Mouse (Mus musculus) left cerebral cortex, adult 11 months (tissue): ENCODE measurements at regions not wholly inside any gene's neighbourhood (a gene's known extent, or its start where the extent isn't known, plus 50 kb on each side); places are given as distances from the start of the nearest gene placed in this dataset.
A peak's percentile ranks its signal among the peaks of the same experiment; 100 is the strongest.

Source experiments
- DNase-seq: peaks from one replicate; pipeline ENCODE4 v3.0.0; 2022; ENCODE audit warnings: low spot score

GRCm38 (mm10) chrX:11720517-11720916 is 392.9 kb downstream of the H2al1j start:
- DNase-seq, result no peak

- DNase-seq, result no peak
Measured at GRCm38 (mm10) chrX:11722730-11723129, 395.1 kb downstream of the H2al1j start.

- DNase-seq, result no peak
Measured at GRCm38 (mm10) chrX:11724718-11725117, 397.1 kb downstream of the H2al1j start.

- no peak for DNase-seq
Measured at GRCm38 (mm10) chrX:11726524-11727231, 399.1 kb downstream of the H2al1j start.

- DNase-seq, result no peak
Measured at GRCm38 (mm10) chrX:11728481-11728880, 400.9 kb downstream of the H2al1j start.

GRCm38 (mm10) chrX:11729992-11730391 is 402.4 kb downstream of the H2al1j start:
- no peak for DNase-seq

- no peak for DNase-seq
Measured at GRCm38 (mm10) chrX:11732371-11732770, 404.7 kb downstream of the H2al1j start.

GRCm38 (mm10) chrX:11734505-11735435 is 407.1 kb downstream of the H2al1j start:
- DNase-seq, result no peak

- peak; percentile 3 for DNase-seq
Measured at GRCm38 (mm10) chrX:11735516-11736170, 408.0 kb downstream of the H2al1j start.

GRCm38 (mm10) chrX:11736481-11736880 is 408.9 kb downstream of the H2al1j start:
- DNase-seq, result no peak

- DNase-seq, result no peak
Measured at GRCm38 (mm10) chrX:11739565-11739964, 411.9 kb downstream of the H2al1j start.

- DNase-seq, result no peak
Measured at GRCm38 (mm10) chrX:11745911-11746310, 414.2 kb downstream of the Bcor start.

- DNase-seq, result no peak
Measured at GRCm38 (mm10) chrX:11747386-11748121, 412.6 kb downstream of the Bcor start.

- no peak for DNase-seq
Measured at GRCm38 (mm10) chrX:11748278-11748677, 411.9 kb downstream of the Bcor start.

- no peak for DNase-seq
Measured at GRCm38 (mm10) chrX:11752513-11752912, 407.6 kb downstream of the Bcor start.

GRCm38 (mm10) chrX:11752973-11753590 is 407.1 kb downstream of the Bcor start:
- no peak for DNase-seq

GRCm38 (mm10) chrX:11755046-11755445 is 405.1 kb downstream of the Bcor start:
- DNase-seq, result no peak

- DNase-seq, result no peak
Measured at GRCm38 (mm10) chrX:11763351-11764082, 396.6 kb downstream of the Bcor start.

- no peak for DNase-seq
Measured at GRCm38 (mm10) chrX:11776236-11776899, 383.8 kb downstream of the Bcor start.

GRCm38 (mm10) chrX:11795010-11795409 is 365.1 kb downstream of the Bcor start:
- no peak for DNase-seq
